Mouse (Mus musculus): ENCODE data around the gene Gm9495.
"Not testable (repeated sequence)": the region's sequence is repeated elsewhere in the genome, so short reads cannot be mapped to it uniquely, and the experiment has no call there.

Gene Gm9495

GRCm38 (mm10) chr8:69453465-69453864, at the start of gene Gm9495:
Gene Gm9495 (minus strand): TSS chr8:69453565.
- DNase-seq (ENCODE audit: low spot score), result not testable (repeated sequence)

DNA sequence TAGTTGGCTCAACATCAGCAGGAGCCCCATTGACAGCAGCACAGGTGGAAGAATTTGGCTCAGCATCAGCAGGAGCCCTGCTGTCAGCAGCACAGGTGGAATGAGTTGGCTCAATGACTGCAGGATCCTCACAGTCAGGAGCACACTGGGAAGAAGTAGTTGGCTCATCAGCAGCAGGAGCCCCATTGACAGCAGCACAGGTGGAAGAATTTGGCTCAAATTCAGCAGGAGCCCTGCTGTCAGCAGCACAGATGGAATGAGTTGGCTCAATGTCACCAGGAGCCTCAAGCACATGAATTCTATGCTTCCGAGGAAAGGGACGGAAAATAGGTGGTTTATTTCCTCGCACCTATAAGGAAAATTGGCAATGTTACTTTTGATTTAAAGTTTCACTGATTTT, 21.6 kb upstream of the Gm9495 start:
- DNase-seq (ENCODE audit: low spot score), result not testable (repeated sequence)

DNA sequence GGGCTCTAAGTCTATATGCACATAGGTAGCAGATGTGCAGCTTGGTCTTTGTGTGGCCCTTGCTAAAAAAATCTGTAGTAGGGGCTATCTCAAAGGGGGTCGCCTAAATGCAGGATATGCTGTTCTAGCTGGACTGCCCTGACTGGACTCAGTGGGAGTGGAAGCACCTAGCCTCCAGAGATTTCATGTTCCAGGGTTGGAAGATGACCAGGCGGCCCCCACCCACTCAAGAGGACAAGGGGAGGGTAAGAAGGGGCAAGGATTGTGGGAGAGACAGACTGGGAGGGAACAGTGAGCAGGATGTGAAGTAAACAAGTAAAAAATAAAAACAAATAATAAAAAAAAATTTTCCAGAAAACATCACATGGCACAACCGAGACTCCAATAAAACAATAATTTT, 33.3 kb downstream of the Gm9495 start:
- DNase-seq (ENCODE audit: low spot score), result not testable (repeated sequence)

DNA sequence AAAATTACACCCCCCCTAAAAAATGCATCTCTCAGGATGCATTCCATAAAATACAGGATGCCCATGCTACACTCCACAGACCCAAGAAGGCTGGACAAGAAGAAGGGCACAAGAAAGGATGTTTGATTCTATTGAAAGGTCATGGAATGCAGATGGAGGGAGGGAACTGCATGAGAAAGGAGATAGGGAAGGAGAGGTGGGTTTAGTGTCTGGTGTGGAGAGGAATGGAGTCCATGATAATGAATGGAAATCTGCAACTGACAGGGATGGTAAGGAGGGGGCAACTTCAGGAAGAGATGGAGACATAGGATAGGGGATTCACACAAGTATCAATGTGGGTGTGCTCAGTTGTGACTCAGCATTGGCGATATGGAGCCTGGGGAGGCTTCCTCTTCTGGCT, 39.0 kb downstream of the Gm9495 start:
- no peak for DNase-seq (ENCODE audit: low spot score)

DNA sequence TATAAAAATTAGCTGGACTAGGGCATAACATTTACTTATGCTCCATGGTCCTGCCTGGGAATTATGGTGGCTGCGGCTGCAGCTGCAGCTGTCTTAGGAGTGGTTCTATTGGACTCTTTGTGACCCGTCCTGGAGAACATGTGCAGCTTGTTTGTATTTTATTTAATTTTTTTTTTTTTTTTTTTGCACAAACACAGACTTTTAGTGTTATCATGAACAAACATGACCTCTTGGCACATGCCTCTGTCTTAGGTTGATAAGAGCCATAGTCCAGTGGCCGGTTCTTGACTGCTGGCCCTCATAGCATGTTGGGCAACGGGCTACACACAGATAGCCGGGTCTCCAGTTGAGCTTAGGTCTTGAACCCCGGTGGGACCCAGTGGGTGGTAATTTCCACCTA, 48.6 kb downstream of the Gm9495 start:
- DNase-seq (ENCODE audit: low spot score), result no peak

DNA sequence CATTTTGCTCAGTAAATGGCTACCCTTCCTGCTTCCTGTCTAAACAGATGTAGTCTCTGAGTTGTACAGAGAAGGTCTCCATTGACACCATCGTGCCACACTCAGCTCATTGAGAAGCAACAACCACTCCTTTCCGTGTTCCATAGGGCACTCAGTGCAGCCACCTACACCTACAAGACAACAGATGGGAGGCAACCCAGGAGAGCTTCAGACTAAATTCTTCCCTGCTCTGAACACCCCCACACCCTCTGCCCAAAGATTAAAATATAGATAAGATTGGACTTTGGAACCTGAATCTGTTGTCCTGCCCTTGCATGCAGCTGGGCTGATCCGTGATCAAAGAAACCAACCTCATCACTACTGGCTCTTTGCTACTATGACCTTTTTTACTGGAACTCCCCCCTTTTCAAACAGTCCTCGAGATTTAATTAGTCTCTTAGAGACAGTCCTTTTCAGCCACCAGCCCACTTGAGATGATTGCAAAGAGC, 53.4 kb downstream of the Gm9495 start:
- DNase-seq (ENCODE audit: low spot score), result no peak

DNA sequence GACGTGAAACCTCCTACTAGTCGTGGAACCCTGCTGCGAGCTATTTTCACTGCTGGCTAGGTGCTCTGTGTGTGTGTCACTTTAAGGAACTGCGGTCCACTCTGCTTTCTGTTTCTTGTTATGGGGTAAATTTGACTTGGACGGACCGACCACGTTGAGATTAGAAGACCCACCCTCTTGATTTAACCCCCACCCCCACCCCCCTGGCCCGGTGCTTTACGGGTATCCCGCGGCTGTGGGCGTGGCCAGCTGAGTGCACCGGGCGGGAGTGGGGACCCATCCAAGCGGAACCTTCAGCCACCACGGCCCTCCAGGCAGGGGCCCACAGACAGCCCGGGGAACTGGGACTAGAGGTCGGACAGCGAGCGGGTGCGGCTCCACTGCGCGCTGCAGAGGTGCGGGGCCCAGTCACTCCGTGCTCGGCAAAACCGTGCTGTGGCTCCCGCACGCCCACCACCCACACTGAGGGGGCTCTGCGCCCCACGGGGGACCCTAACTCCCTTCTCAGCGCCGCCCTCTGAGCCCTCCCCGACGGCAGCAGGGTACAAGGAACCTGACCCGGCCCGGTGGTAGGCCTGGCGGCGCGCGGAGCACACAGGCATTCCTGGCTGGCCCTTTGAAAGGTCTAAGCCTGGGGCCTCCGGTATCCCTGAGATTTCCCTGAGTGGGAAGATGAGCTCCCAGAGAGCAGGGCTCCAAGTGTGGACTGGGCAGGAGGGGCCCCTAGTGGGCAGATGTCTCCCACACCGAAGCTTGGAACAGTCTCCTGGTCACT, 54.0 kb downstream of the Gm9495 start:
- DNase-seq (ENCODE audit: low spot score), result no peak

GRCm38 (mm10) chr8:69396196-69396595, 57.2 kb downstream of the Gm9495 start:
- DNase-seq (ENCODE audit: low spot score), result no peak

GRCm38 (mm10) chr8:69395050-69395789, 58.1 kb downstream of the Gm9495 start:
- DNase-seq (ENCODE audit: low spot score), result peak; percentile 48

DNA sequence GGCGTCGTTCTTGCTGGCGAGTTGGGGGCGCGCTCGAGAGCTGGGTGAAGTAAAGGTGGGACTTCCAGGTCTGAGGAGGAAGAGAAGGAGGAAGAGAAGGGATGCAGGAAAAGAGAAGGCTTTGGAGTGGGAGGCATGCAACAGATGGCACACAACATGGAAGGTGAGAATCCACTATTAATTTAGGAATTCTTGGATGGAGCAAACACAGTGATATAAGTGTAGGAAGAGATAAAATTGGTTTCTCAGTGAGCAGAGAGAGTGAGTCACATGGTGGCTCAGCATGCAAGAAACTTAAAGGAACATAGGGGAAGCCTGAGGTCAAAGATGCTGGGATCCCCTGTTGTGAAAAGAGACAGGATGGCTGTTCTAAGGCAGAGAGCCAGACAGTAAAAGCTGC, 69.0 kb downstream of the Gm9495 start:
- DNase-seq (ENCODE audit: low spot score), result no peak

Data from spleen, adult 12 weeks (tissue).